In genomic region chr6:134109675-134110074, GRCm38 (mm10) we compare ENCODE assay signal across 16 mouse cellular contexts.
"Had no signal": no experiment of that assay in that cellular context is flagged by ENCODE, and none has a peak within 500 bp of the region (broad histone marks: within the 10 kb centered on the region; RNA-seq: fewer than 3 reads in every experiment).

No protein-coding gene starts in this region.

- H3K9ac ChIP-seq: limb, embryonic 12.5 days; limb, embryonic 15.5 days; liver, postnatal 0 days; lung, embryonic 15.5 days; midbrain, embryonic 13.5 days had no signal

- H3K4me3 ChIP-seq: limb, embryonic 12.5 days; limb, embryonic 15.5 days; lung, embryonic 15.5 days; midbrain, embryonic 10.5 days; midbrain, embryonic 13.5 days had no signal

- ATAC-seq: intestine, embryonic 16.5 days; liver, postnatal 0 days; midbrain, embryonic 13.5 days had no signal

- H3K4me2 ChIP-seq: limb, embryonic 12.5 days; limb, embryonic 15.5 days; lung, embryonic 15.5 days; midbrain, embryonic 13.5 days had no signal

- H3K4me1 ChIP-seq: midbrain, embryonic 10.5 days had no signal

- H3K9me3 ChIP-seq: limb, embryonic 15.5 days; lung, embryonic 15.5 days; midbrain, embryonic 13.5 days had no signal

- H3K36me3 ChIP-seq: limb, embryonic 15.5 days had no signal

- H3K27me3 ChIP-seq: limb, embryonic 12.5 days; limb, embryonic 15.5 days; lung, embryonic 15.5 days; midbrain, embryonic 13.5 days had no signal

- DNase-seq: kidney, adult 18-20 months; kidney, adult 9 months; kidney, postnatal 14 days; kidney, postnatal 4 days; left cerebral cortex, postnatal 4 days; liver, postnatal 0 days; lung, postnatal 10 days; lung, postnatal 36 days; thymus, adult 18-20 months; thymus, postnatal 36 days had no signal

- H3K27ac ChIP-seq: limb, embryonic 12.5 days; limb, embryonic 15.5 days; lung, embryonic 15.5 days; midbrain, embryonic 10.5 days; midbrain, embryonic 13.5 days had no signal
